Mouse (Mus musculus) cortical plate, adult 2 months (tissue): ENCODE data around the gene Fbxl3.
A peak's percentile ranks its signal among the peaks of the same experiment; 100 is the strongest.

Source experiments
- CTCF ChIP-seq: fragments of 200-500 bp; IDR thresholded peaks from 2 replicates; pipeline ENCODE4 v1.5.1; 2011; ENCODE audit warnings: mild to moderate bottlenecking, control low read depth, low read length; ENCODE audit not compliant: insufficient read depth; ENCODE audit errors: extremely low read depth
- POLR2A ChIP-seq: fragments of 200-500 bp; IDR thresholded peaks from 2 replicates; pipeline ENCODE4 v1.6.1; 2011; ENCODE audit warnings: mild to moderate bottlenecking, low read length, control low read depth; ENCODE audit not compliant: insufficient read depth; ENCODE audit errors: extremely low read depth

- TF ChIP-seq POLR2A = peak; percentile 52
- no peak for TF ChIP-seq CTCF
These were observed at the start of gene Fbxl3 for GRCm38 (mm10) chr14:103099238-103099933.
